Mouse (Mus musculus) thymus, postnatal 14 days (tissue): ENCODE results near the gene 9830107B12Rik.
"Not testable (repeated sequence)": the region's sequence is repeated elsewhere in the genome, so short reads cannot be mapped to it uniquely, and the experiment has no call there.

Experiments used
- DNase-seq: peaks from one replicate; pipeline ENCODE4 v3.0.0; 2021

9830107B12Rik gene

DNA sequence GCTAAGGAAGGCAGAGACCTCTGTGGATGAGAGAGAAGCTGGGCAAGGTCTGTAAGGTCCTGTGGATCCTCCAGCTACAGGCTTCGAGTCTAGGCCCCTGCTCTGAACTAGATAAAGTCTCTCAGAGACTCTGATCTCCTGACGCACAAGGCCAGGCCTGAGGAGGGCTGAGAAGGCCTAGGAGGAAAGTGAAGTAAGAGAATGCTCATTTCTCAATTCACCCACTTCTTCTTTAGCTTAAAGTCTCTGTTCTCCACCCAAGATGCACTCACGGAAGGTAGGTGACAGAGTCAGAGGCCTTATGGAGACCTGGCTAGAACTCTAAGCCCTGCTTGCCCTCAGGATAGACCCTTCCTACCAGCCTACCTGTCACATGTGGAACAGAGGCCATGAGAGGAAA, at the start of gene 9830107B12Rik:
Gene 9830107B12Rik (minus strand): TSS at position 149 of the 400 bp plus-strand sequence.
- DNase-seq, result no peak

DNA sequence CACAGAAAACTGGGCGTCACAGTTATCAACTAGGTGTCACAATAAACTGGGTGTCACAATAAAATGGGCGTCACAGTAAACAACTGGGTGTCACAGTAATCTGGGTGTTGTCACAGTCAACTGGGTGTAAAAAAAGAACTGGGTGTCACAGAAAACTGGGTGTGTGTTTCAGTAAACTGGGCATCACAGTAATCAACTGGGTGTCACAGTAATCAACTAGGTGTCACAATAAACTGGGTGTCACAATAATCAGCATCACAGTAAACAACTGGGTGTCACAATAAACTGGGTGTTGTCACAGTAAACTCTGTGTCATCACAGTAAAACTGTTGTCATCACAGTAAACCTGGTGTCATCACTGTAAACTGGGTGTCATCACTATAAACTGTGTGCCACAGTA, 46.3 kb upstream of the 9830107B12Rik start:
- DNase-seq, result no peak

DNA sequence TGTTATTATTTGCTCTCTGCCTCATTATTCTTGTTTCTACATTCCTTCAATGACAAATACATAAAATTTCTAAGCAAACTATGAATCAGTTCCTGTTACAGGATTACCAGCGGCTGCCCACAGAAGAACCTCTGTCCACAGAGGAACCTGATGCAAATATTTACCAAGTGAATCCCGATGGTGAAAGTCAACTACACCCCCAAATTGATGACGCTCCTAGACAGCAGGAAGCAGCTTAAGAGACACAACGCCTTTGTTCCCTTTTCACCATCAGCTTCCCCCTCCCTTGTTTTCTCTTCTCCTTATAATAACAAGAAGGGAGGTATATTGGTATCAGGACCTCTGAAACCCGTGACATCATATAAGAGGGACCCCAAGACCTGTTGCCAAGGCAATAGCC, 39.2 kb upstream of the 9830107B12Rik start:
- no peak for DNase-seq

DNA sequence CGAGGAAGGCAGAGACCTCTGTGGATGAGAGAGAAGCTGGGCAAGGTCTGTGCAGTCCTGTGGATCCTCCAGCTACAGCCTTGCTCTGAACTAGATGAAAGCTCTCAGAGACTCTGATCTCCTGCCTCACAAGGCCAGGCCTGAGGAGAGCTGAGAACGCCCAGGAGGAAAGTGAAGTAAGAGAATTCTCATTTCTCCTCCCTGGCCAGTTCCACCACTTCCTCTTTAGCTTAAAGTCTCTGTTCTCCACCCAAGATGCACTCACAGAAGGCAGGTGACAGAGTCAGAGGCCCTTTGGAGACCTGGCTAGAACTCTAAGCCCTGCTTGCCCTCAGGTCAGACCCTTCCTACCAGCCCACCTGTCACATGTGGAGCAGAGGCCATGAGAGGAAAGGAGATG, 21.0 kb upstream of the 9830107B12Rik start, which contains the start of gene A530064D06Rik:
Gene A530064D06Rik (minus strand): TSS at position 173 of the 400 bp plus-strand sequence.
- not testable (repeated sequence) for DNase-seq

DNA sequence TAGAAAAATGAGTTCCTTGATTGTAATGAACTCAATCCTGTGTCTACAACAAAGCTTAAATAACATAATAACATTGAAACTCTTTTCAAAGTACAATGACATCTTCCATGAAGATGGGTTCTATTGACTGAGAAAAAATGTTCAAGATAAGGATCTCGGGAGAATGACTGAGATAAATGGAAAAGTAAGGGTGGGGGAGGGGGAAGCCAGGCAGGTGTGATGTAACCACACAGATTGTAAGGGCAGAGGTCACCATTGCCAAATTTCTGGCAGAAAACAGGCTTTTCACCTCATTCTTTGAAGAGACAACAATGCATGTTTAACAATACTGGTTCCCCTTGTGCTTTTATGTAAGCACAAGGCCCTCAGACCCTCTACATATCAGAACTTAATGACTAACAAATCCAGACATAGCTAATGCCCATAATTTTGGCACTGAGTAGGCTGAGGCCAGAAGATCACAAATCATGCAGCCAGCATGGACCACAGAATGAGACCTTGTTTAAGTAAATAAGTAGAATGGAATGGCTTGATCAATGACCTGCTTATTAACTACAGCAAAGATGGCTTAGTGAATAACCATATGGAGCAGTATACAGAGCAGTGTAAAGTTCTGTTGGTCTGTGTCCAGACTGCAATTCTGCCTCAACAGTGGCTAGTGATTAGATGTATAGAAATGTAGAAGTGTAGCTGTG, 11.5 kb upstream of the 9830107B12Rik start:
- no peak for DNase-seq

DNA sequence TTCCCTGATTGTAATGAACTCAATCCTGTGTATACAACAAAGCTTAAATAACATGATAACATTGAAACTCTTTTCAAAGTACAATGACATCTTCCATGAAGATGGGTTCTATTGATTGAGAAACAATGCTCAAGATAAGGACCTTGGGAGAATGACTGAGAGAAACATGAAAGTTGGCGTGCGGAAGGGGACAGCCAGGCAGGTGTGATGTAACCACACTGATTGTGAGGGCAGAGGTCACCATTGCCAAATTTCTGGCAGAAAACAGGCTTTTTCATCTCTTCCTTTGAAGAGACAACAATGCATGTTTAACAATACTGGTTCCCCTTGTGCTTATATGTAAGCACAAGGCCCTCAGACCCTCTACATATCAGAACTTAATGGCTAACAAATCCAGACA, 13.3 kb downstream of the 9830107B12Rik start:
- DNase-seq, result no peak

DNA sequence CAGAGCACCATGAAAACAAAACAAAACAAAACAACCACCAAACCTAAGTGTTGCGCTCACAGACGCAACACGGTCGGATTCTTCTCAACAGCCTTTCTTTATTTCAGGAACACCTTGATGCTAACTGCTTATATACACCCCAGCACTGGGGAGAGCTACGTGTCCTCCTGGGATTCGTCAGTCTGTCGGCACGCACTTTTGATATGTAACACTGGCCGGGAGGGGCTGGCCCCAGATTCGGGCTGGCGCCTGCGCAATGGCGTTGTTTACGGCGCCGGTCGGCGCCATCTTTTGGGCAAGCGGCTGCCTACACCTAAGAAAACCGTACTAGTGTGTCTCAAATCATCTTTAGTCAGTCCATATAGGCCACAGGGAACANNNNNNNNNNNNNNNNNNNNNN, 25.6 kb downstream of the 9830107B12Rik start:
- DNase-seq, result no peak

DNA sequence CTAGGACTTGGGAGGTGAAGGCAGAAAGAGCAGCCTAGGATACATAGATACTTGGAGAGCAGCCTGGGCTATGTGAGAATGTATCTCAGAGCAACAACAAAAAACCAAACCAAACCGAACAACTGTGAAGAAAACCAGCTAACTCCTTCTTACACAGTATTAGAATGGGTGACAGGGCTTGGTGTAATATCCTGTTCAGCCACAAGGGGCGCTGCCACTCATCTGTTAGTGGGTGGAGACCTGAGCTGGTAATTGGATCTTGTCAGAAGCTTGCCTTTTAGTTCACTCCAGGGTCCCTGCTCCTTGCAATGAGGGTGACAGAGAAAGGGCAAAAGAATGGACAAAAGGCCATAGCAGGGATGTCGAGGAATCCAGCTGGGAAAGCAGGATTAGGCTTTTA, 26.4 kb downstream of the 9830107B12Rik start:
- peak; percentile 81 for DNase-seq

DNA sequence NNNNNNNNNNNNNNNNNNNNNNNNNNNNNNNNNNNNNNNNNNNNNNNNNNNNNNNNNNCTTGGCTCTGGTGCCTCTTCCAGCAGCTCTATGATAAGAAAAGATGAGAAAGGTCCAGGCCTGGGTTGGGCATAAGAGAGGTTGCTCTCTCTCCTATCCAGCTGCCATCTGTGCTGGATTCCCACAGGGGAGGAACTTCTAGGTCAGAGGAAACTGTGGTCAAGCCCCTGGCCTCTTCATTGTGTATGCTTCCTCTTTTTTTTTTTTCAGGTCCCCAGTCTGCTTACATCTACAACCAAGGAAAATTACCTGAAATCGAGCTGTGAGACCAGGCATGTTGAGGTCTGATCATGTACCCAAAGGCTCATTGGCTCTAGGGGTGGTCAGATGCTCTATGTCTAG, 27.5 kb downstream of the 9830107B12Rik start:
- no peak for DNase-seq

DNA sequence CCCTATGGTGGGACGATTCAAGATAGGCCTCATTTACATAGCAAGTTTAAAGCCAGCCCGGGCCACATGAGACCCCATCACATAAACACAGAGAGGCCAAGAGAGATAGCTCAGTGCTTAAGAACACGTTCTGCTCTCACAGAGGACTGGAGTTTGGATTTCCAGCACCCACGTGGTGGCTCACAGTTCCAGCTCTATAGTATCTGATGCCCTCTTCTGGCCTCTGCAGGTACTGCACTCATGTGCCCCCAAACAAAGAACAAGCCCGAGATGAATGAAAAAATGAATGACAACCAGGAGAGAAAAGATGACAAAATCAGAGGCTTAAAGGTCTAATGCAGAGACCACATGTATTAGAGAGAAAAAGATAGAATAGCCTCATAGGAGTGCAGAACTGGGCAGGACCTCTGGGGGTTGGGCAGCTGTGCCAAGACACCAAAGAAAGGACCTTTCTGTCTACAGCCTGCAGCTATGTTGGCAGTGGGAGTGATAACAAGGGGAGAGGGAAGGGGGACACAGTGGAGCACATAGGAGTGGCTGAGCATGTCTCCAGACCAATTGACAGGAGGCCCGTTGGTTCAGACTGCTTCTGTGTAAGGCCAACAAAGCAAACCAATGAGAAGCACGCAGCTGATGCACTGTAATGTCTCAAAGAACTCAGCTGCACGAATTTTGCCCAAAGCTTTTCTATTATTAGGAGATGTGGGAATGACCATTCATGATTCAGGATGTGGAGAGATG, 35.4 kb downstream of the 9830107B12Rik start:
- DNase-seq, result peak; percentile 50

DNA sequence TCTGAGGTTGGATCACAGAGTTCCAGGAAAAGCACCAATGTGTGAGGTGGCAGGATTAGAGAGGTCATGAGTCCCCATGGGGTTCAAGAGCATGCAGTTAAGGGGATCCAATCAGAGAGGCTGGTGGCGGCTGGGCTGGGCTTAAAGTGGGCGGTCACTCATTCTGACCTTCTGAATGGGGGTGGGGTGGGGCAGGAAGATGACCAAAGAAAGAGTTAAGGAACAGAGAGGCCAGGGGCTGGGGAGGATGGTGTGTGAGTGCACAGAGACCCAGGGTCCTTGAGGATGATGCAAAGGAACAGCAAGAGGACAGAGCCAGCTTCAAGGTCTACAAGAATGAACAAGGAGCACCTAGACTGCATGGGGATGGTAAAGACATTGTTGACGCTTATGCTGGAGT, 37.5 kb downstream of the 9830107B12Rik start:
- no peak for DNase-seq

DNA sequence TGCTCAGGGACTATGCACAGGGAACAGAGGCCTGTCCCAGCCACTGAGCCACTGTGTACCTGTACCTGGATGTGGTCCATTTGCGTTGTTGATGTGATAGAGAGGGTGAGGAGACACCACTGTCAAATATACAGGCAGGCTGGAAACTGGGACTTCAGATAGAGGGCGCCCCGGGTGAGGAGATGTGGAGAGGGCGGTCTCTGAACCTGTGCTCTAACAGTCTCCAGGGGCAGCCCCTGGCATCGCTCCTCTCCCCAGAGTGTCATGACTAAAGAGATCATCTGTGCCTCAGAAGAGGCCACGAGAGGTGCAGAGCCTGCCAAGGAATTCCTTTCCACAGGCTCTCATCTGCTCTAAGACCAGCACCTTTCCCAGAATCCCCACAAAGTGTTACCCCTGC, 38.2 kb downstream of the 9830107B12Rik start:
- DNase-seq, result no peak

DNA sequence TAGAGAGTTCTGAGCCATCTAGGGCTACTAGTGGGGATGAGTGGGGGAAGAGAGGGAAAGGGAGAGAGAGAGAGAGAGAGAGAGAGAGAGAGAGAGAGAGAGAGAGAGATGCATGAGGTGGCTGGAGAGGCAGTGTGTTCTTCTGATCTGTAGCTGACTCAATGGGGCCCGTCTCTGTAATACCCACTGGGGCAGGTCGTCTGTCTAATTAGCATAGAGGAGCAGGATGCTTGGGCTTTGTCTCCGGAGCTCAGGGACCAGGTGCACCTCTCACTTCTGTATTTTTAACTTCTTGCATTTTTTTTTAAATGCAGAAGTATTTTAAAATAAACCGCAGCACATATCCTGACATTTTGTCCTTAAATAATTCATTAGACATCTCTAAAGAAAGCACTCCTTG, 38.7 kb downstream of the 9830107B12Rik start:
- no peak for DNase-seq

DNA sequence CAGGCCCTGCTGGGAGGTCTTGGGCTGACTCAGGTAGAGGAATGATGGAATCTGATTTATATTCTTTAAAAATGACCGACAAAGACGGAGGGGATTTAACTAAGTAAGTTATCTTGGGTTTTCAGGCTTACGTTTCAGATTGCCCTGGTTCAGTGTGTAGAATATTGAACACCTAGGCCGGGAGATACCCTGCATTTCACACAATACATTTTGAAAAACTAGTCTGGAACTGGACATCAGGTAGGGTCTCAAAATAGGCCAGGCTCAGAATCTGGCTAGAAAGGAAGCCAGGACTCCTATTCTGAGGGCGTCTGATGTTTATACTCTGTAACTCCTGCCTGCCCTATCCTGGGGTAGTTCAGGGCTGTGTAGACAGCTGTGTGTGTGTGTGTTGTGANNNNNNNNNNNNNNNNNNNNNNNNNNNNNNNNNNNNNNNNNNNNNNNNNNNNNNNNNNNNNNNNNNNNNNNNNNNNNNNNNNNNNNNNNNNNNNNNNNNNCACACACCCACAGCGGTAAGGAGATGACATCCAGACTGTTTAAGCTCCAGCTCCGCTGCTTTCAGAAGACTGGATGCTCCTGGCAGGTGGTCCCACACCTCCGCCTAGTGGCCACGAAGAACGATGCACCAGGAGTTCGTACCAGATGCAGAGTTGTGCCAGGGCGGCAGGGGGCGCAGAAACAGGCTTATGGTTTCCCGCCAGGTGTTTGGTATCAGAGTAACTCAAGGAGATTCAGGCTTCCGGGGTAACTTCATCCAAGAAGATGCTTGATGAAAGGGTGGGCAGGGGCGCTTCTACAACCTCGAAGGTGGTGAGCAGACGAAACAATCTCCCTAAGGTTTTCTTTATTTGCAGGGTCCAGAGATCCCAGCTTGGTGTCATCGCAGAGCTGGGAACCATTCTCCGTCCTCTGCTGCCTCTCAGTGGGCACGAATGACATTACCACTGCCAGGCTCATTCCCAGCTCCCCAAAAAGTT, 45.3 kb downstream of the 9830107B12Rik start:
- peak; percentile 86 for DNase-seq

DNA sequence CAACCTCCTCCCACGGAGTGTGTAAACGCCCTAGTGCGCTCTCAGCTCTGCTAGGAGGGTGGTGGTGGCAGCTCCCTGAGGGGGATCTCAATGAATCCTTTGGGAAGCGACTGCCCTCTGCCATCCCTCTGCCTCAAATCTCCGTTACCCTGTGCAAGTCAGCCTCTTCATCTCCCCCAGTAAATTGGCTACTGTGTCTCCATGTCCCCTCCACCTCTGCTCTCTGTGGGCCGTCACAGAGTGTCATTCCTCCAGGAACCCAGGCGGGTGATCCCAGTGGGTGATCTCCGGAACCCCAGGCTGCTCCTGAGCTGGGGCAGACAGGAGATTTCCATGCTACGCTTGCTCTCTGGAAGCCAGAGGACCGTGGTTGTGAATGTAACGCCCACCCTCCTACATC, 46.8 kb downstream of the 9830107B12Rik start:
- no peak for DNase-seq

DNA sequence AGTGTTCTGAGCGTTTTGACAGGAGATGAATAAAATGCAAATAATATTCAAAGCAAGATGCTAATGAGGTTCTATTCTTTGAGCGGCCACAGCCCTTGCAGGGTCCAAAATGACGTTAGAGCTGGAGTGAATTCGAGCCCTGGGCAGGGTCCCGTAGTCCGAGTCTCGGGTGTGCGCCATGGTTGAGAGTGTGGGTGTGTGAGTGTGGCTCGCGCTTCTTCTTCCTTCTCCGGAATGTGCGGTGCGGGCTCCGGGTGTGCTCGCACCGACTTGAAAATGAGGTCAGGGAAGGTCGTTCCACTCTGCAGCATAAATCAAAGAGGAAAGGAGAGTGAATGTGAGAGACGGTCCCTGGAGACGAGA, 47.6 kb downstream of the 9830107B12Rik start:
- DNase-seq, result peak; percentile 19

DNA sequence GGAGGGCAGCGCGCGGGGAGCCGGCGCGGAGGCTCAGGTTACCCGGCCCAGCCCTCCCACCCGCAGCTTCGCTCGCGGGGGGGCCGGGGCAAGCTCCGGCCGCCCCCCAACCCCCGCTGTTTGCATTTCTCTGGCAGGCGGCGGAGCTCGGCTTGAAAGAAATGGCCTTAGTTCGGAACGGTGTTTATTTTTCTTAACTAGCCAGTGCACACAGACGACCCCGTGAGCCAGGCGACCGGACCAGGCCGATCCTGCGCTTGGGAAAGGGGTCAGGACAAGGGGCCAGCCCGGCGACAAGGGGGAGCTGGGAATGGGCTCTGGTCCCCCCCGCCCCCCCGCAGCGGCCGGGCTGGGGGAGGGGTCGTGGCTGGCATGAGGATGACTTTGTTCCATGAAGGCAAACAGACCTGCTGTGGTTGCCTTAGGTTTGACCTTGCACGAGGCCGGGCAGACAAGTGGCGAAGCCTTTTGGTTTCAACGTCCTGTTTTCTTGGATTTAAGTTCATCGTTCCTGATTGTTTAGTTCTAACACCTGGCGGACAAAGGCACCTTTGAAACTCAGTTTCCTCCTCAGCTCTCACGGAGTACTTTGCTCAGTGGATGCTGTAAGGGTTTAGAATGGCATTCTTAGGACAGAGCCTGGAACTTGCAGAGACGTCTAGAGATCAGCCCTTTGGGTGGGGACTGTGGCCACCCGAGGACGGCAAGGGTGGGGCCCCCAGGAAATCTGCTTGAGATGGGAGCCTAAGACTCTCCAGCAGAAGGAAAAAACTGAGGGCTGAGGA, 48.1 kb downstream of the 9830107B12Rik start:
- DNase-seq, result no peak

DNA sequence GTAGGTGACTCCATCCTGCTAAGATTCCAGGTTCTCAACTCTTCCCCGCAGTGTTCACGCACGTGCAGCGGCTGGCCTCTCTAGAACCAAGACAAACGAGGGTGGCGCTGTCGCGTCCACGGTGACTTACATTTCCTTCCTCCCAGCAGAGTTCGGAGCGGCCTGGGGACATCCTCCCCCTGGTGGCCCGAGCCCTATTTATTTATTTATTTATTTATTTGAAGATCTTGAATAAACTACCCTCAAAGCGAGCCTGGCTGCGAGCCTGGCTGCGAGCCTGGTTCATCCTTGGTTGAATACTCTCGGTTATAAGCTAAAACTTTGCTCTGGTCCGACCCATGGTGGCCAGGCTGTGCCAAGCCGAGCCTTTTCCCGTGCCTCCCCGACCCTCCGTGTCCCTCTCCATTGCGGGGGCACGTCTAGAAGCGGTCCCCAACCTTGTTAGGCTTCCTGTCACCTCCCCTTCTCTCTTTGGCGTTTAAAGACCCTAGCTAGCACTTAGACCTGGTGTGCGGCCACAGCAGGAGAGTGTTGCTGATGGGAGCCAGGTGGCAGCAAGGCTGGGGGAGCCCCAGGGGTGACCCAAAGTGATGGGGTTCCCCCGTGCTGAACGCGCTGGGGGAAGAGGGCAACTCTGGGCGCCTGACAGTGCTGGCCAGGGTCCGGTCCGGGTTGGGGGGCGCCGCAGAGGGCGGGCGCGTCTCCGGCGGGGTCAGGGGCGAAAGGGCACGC, 48.9 kb downstream of the 9830107B12Rik start:
- DNase-seq, result peak; percentile 65

DNA sequence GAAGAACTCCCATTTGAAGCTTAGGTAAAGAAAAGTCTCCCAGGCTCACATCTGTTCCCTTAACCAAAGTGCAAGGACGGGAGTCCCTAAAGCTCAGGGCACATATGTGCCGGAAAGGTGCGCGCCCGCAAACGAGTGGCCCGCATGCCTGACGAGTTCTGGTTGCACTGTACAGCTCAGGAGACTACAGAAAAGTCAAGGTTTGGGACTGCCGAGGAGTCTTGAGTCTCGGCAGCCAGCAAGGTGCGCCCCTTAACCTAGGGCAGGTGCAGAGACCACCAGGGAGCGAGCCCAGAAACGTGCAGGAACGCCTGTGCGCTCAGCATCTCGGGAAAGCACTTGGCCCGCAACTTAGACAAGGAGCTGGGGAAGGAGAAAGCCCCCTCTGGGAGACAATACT, 49.7 kb downstream of the 9830107B12Rik start:
- DNase-seq, result no peak

DNA sequence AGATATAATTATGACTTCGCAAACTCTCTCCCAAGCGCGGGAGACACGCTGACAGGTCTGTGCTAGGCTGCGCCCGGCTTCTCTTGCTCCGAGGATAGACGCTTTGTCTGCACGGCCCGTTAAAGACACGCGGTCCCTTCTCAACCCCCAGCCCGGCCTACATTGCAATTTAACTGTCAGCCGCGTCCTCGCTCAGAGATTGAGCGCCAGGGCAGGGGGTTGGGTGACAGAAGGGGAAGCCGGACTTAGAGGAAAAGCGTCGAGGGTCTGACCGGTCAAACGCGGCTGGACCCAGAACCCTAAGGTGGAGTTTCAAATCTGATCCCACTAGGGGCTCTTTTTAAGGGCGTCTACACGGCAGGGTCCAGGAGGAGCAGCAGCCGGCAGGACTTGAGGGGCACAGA, 50.3 kb downstream of the 9830107B12Rik start:
- no peak for DNase-seq

DNA sequence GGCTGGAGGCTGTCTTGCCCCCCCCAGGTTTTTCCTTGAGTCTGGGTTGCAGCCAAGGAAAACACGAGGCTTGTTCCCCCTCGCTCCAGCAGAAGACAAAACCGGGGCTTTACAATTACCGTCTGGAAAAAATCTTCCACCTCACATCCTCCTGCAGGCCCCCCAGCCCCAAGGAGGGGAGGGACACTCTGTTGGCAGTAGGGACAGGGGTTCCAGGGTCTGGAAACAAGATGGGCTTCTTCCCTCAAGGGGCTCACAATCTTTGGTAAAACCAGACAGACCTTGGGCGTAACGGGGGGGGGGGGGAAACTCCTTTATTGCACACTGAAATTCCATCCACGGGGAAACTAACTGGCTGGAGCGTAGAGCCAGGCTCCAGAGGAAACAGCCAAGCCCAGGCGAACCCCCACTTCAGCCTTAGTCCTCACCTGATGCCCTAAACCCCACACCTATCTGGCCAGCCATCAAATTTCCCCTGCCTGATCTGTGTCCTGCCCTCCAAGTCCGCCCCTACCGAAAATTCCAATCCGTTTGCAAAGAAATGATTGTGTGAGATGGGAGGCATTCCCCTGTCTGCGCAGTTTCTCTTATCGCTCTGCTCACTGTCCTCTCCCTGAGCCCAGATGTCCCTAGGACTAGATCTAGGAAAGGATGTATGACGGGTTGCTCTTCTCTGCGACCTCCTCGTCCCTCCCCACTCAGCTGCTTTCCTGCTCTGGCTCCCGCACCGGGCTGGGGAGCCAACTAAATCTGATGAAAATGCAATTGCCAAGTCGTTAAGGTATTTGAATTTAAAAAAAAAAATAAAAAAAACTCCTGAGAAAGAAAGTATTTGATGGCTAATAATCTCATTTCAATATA, 51.0 kb downstream of the 9830107B12Rik start:
- no peak for DNase-seq
